Mouse (Mus musculus): Measurements from ENCODE around the gene Fstl3.

Gene Fstl3

DNA sequence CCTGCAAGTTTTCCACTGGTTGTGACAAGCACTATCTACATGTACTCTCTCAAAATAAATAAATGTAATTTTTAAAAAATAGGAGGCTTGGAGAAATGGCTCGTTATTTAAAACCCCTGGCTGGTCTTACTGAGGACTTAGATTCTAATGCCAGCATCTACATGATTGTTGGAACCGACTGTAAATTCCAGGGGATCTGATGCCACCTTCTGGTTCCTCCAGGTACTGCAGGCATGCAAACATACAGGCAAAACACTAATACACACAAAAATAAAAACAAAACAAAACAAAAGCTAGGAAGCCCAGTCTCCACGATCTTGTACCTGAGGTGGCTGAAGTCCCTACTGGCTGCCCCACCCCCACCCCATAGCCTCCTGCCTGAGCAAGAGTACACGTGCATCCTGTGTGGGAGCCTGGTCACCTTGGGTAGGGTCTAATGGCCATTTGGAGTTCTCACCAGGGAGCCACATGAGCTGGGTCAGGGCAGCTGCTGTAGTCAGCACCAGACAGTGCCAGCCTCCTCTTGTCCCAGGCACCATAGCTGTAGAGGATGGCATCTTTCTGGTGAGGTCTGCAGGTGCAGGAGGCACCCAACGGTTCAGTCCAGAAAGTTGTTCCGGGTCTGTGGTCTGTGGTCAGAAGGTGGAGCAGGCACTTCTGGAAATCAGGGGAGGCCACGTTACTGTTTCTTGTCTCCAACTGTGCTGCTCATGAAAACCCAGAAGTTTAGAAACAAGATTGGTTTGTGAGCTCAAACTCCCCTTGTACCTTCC lies 11.5 kb downstream of the Fstl3 start:
- peak; percentile 80 to 93 for DNase-seq

DNA sequence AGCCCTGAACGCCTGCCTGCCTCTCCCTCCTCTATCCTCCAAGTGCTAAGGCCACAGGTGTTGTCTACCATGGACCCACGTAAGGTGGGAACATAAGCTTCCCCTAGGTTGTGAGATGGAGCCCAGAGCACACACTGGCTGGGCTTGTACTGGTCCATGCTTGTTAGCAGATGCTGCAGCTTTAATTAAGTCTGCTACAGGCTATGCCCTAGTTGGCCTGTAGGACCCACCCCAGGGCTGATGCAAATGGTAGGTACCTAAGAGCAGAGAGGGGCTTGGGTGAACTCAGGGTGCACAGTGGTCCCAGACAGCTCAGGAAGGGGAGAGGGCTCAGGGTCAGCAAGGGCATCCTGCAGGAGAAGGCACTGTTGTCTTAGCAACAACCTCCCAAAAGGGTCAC lies 12.5 kb downstream of the Fstl3 start:
- no peak for DNase-seq

DNA sequence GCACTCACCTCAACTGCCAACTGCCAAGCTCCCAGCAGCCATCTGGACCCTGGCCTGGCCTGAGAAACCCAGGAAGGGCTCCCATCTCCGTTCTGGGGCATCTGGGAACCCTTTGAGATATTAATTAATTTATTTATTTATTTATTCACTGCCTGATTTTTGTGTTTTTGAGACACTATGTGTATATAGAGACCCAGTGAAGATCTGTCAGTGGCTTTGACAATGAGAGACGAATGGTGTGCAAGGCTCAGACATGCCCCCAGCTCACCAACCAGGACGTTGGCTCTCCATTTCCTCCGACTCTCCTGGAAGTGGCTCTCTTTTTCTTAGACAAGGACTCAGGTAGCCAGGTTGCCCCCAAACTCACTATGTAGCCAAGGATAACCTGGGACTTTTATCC lies 13.8 kb downstream of the Fstl3 start, which contains the start of gene Prss57:
Gene Prss57, minus strand, starts transcription at position 101 of the 400 bp plus-strand sequence.
- no peak for DNase-seq

DNA sequence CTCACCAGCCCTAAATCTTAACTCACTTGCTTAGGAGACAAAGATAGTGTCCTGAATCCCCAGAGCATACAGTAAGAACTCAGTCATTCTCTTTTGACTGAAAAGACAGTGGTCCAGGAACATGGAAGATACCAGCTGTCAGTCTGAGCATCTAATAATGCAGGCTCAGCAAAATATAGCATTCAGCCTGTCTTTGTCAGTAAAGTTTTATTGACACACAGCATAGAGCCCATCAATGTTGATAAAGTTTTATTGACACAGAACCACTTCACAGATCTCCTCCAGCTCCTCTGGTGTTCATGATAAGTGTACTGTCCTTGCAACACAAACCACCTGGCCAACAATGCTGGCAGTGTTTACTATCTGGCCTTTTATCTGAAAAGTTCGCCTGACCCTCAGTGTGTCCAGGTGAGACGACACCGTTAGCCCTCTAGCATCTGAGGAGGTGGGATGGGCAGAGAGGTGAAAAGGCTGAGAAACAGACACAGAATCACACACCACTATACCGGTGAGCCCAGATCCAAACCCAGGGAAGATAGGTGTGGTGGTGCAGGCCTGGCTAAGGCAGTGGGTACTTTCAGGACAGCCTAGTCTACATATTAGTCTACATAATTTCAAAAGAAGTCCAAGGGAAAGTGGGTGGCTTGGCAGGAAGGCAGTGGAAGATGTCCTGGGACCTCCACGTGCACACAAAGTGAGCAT lies 15.4 kb downstream of the Fstl3 start:
- no peak for DNase-seq

DNA sequence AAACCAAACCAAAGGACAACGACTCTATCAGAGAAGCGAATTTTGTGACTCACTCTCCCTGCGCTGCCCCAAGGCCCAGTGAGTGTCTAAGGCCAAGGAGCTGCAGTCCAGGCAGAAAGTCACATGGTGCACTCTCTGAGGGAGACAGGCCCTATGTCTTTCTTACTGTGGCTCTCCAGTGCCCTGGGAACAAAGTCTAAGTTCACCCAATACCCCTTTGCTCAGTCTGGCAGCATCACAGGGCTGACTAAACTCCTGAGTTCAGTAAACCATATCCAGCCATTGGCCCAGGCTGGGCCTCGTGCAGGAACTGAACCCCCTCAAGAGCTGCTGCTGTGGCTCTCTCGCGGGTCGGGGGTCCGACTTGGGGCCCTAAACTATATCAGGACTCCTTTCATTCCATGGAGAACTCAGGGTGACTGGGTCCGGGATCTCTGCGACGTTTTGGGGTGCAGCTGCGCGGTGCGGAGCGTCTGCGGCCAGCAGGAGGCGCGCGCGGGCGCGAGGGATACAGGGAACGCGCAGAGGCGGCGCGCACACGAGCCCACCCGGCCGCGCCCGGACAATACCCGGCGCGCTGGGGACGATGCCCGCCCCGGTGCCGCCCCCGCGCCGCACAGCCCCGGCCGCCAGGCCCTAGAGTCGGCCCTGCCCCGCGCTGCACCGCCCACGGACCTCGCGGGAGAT lies 16.1 kb downstream of the Fstl3 start, which contains the start of gene Palm:
Gene Palm, plus strand, starts transcription at position 522 of the 687 bp plus-strand sequence.
- DNase-seq = peak; percentile 89 to 93

DNA sequence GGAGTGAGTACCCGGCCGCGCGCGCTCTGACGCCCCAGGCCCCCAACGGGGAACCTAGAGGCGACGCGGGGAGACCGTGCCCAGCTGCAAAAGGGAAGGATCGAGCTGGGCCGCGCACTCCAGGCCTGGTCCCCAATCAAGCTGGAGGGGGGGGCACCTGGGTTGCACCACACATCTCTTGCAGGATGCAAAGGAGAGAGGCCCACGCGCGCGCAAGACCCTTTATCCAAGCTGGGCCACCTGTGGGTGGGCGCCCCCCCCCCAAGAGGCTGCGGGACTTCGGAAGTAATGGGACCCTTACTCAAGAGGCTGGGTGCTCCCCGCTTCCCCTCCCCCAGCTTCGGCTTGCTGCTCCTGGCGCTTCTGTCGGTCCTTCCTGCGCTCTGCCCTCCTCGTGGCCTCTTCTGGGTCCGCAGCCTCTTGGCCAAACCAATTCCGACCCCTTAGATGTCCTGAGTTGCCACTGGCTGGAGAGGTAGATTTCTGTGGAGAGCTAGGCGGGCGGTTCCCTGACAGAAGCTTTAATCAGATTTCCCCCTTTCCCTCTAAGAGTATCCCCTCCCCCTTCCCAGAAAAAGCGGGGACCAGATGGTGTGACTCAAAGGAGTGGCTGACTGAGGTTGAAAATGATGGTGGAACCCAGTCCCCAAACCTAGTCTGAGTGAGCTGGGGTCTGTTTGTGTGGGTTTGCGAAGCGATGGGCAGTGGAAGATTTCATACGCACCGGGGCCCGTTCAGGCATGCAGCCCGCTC lies 16.8 kb downstream of the Fstl3 start:
- peak in 1 of 2 experiments; percentile 70 for DNase-seq

DNA sequence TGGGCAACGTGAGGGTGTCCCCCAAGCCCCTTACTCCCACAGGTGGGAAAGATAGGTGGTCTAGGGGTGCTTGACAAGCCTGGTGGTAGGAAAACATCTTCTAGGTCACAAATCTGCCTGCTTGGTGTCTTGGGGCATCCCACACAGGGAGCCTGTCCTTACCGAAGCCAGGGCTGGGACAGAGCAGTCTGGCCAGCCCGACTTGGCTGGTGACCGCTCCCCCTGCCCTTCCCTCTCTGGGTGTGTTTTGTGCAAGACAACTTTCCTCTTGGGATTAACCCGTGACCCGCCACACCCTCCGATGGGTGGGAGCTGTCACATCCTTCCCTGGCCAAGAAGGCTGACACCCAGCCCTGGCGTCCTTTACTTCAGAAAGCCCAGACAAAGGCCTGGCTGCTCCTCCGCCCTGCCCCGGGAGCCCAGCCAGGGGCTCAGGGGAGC lies 17.4 kb downstream of the Fstl3 start:
- DNase-seq = peak; percentile 92 to 94

DNA sequence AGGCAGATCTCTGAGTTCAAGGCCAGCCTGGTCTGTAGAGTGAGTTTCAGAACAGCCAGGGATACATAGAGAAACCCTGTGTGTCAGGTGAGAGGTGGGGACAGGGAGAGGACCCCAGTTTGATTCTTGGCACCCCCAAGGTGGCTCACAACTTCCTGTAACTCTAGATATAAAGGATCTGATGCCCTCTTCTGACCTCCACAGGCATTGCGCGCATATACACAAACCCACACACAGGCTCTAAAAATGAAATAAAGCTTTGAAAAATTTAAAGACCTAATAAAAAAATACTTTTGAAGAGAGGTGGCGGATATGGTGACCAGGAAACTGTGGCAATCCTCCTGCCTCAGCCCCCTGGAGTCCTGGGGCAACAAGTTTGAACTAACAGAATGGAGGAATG lies 18.8 kb downstream of the Fstl3 start:
- DNase-seq = no peak

DNA sequence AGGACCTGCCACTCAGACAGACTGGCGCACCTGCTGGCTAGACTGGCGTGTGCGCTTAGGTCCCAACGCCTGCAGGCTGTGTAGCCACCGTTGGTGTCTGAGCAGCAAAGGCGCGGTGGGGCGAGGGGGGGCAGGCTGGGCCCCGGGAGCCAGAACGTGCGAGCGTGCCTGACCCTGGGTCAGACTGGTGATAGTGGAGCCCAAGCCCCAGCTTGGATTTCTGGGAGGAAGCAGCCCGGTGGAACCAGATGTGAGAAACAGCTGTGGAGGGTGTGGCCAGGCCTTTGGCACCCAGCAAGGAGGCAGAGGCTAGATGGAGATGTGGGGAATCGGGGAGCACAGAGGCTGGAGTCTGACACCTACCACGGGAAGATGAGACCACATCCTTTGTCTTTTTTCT lies 20.3 kb downstream of the Fstl3 start:
- DNase-seq = peak in 1 of 2 experiments; percentile 63

DNA sequence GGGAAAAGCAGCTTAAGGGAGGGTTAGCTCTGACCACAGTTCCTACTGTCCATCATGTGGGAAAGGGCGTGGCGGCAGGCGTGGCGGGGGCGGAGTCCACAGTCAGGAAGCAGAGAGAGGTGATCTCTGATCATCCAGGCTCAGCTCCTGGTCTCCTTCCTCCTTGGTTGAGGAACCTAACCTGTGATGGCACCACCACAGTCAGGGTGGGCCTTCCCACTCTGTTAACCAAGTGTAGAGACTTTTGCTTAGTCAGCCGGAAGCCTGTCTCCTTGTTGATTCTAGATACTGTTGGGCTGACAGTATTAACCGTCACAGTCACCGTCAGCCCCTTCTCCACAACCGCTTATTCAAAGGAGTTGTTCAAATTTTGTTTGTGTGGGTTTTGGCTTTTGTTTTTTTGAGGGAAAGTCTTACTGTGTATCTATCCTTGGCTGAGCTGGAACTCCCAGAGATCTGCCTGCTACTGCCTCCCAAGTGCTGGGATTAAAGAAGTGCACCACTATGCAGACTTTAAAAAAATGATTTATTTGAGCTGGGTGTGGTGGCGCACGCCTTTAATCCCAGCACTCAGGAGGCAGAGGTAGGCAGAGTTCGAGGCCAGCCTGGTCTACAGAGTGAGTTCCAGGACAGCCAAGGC lies 21.3 kb downstream of the Fstl3 start:
- peak; percentile 79 to 89 for DNase-seq

DNA sequence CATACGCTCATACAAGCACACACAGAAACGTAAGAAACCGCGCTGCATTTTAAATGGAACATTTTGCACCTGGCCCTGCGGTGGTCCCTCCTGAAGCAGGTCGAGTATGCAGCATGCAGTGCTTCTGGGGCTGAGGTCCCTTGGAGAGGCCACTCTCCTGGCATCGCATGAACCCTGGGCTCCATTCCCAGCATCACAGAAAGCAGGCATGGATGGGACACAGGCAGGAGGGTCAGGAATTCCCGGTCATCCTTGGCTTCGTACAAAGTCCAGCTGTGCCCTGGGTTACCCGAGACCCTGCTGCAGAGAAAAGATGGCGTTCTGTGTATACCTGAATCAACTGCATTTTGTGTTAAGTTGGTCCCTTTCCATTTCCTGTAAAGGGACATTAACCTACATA lies 23.4 kb downstream of the Fstl3 start:
- peak; percentile 64 to 72 for DNase-seq

DNA sequence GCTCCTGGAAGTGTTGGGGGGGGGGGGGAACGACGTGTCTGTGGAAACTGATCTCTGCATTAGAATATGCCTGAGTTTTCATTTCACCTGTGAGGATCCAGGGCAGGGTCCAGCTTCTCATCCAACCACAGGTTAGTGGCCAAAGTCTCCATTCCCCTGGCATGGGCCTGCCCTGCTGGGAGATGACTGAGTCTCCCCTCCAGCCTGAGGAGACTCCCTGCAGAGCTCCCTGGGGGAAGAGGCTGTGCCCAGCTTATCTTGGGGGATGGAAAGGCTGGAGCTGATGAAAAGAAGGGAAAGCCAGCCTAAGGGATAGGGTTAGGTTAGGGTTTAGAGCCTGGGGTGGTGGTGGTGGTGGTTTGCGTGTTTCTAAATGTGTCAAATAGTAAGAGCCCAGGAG lies 24.8 kb downstream of the Fstl3 start:
- DNase-seq = peak; percentile 76 to 82

DNA sequence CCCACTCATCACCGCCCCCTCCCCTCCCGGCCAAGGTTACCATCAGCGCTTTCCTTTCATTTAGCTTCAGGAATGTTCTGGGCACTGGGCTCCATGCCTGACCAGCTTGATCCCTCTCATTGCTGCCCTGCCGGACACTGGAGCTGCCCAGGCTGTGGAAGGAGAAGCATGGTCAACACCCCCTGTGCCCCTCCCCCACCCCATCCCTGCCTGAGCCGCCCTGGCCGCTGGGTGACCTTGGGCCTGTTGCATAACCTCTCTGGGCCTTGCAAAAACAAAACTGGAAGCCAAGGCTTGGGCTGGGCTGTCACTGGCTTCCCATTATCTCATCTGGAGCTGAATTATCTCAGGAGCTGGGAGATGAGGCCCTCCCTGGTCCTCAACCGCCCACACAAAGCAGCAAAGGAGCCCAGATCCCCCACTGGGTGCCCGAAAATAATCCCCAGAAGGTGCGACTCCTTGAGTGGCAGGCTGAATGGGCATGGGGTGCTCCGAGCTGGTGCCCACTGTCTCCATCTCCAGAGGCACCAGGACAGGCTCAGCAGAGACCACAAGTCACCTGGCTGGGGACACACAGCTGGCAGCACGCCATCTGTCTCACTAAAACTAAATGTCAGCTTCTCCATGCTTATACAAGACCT lies 25.4 kb downstream of the Fstl3 start:
- DNase-seq = peak; percentile 90 to 91

DNA sequence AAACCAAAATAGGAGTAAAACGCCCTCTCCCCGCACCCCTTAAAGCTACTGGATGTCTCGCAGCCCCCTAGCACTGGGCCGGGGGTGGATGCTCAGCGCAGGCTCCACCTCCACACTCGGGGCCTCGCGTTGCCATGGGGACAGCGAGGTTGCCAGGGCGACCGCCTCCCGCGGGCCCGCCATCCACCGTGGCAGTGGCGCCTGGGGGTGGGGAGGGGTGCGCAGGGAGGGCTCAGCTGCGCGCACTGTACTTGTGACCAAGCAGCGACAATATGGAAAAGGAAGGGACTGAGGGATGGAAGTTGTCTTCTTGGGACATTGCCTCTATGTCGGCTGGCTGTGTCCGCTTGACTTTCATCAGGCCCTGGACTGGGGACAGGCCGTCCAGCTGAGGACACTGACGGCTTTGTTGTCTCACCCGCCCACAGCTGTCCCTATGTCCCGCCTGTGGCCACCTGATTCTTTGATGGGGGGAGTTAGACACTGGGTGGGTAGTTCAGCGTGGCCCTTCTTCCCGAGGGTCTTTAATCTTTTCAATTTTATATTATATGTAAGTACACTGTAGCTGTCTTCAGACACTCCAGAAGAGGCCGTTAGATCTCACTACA lies 26.7 kb downstream of the Fstl3 start:
- DNase-seq = peak in 1 of 2 experiments; percentile 60

DNA sequence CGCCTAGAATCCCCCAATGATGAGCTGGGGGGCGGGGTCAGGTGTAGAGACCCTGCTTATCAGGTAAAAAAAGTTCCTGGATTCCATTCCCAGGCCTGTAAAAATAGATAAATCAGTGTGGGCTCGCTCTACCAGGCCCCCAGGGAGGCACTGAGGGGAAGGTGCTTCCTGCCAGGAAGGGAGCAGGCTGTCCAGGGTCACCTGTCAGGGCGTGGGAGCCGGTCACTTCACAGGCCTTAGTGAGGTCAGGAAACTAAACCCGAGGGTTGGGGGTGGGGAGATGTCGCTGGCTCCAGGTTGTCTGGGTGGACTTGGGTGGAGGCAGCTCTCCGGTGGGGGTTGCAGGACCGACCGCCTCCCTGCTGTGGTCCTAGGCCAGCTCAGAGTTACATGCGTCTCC lies 28.6 kb downstream of the Fstl3 start:
- peak; percentile 82 to 85 for DNase-seq

DNA sequence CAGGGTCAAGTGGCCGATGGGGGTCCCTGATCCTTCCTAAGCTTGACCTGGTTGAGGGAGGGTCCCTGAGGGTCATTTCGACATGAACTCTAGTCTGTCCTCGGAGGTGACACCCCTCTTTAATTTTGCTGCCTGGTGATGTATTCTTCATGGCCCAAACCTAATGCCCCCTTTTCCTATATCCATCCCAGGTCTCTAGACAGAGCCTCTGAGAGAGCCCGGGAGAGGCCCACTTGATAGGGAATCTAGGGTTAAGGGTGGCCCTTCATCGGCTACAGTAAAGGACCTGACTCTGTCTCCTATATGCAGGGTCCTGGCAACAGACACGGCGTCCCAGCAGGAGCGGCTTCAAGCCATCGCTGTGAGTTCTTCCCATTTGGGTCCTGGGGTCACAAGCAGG lies 29.3 kb downstream of the Fstl3 start:
- DNase-seq = no peak

DNA sequence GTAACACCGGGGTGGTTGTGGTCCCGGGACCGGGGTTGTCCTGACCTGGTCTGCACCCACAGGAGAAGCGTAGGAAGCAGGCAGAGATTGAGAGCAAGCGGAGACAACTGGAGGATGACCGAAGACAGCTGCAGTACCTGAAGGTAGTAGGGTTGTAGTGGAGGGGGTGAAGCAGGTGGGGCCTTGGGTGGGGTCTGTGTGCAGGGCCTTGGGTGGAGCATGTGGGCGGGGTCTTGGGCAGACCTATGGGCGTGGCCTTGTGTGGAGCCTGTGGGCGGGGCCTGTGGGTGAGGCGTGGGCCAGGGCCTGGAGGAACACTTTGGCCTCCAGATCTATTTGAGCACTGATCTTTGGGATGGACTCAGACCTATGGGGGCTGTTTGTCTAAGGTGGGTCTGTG lies 29.9 kb downstream of the Fstl3 start:
- DNase-seq = peak; percentile 44 to 75

DNA sequence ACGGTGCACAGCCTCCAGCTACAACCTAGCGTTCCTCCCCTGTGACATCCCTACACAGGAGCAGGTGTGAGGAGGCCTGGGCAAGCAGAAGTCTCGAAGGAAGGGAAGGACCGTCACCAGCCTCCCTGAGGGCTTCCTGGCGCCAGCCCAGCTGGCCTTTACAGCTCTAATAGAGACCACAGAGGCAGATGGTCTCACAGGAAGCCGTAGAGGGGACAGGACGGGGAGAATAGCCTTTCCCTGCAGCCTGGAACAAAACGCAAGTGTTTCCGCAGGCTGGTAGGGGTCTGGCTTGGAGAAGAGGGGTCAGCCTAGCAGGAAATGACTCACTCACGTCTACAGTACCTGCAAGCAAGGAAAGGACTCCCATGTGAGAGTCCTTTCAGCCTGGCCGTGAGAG lies 30.8 kb downstream of the Fstl3 start:
- DNase-seq = peak; percentile 73 to 76

DNA sequence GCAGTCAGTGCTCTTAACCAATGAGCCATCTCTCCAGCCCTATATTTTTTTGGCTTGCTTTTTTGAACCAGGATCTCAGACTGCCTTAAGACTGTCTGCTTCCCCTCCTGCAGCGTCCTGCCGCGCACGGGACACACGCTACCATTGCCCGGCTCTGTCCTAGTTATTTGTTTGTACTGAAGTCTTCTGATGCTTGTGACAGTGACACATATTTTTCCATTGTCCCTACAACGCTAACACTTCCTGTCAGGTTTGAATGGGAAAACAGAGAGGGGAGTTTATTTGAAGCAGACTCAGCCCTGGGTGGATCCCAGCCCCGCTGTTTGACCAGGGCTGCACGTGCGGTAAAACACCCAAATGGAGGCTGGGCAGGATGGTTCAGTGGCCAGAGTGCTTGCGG lies 31.7 kb downstream of the Fstl3 start:
- peak in 1 of 2 experiments; percentile 60 for DNase-seq

DNA sequence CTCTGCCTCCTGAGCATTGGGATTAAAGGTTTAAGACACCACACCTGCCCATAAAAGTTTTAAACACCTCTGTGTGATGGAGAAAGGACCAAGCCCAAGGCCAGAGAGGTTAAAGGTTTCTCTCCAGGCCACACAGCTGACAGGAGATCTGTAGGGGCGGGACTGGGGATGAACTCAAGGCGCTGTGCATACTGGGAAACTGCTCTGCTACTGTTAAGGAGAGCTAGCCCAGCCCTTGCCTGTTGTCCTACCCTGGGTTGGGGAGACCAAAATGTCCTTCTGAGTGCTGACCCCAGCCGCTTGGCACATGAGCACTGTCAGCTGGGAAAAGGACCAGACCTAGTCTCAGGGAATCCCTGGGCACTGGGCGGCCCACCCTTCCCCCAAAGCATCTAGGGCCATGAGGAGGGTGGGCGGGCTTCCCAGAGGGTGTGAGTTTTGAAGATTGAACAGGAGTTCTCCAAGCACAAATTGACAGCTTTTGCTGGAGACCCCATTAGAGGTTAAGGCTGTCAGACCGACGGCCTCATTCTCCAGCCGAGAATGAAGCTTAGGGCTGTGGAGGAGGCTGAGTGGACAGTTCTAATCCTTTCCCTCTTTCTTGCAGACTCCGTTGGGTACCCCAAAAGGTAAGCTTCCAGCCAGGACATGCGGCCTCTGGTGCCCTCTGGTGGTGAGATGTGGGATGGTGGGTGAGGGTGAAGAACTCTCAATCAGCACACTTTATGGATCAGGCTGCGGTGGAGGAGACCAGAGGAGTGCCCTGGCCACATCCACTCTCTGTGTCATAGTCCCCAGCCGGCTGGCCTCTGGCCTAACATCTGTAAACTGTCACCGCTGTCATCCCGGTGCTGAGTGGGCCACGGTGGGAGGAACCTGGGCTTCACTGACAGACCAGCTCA lies 34.9 kb downstream of the Fstl3 start:
- DNase-seq = peak; percentile 84 to 94

Measured in kidney, postnatal 36 days (tissue).